Comparison of ENCODE assay signal across 21 mouse cellular contexts in the genomic region with DNA sequence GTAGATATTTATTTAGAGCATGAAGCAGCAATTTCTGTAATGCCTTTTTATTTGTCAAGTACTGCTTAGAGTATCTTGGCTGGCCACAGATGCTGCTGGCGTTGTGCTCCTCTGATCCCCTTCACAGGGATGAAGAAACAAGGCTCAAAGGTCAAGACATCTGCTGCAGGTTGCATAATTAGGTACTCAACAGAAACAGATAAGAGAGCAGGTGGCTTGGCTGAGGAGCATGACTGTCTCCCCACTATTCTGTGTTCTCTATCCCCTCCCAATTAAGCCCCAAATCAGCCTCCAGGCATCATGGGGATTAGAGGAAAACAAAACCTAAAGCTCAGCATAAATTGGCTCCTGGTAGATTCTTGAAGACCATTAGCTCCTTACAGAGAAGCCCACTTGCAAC. TPM values are rescaled to one million over a fixed set of nuclear protein-coding genes. Genes with fewer than 3 reads are reported as not detected.
DNase-seq lines count a peak whose midpoint lies in the region; ATAC-seq and TF ChIP-seq lines count a peak whose summit lies in the region.
"Had no signal": no experiment of that assay in that cellular context is flagged by ENCODE, and none has a peak within 500 bp of the region (broad histone marks: within the 10 kb centered on the region; RNA-seq: fewer than 3 reads in every experiment).

No protein-coding gene starts in this region.

- TF ChIP-seq POLR2A in liver, adult 2 months (IDR thresholded peaks at IDR 0.05; ENCODE audit: extremely low read depth, insufficient read depth, low read length), result no peak

- no peaks in the 10 kb centered on the region for H3K79me2 ChIP-seq in liver, adult 2 months (ENCODE audit: control insufficient read depth, insufficient read depth, low read length)

- TF ChIP-seq CTCF in liver, adult 2 months (IDR thresholded peaks at IDR 0.05; ENCODE audit: low read depth, low read length), result no peak

- H3K9me3 ChIP-seq in forebrain, embryonic 10.5 days, result peaks cover 7% of the 10 kb centered on the region
- H3K9me3 ChIP-seq in forebrain, embryonic 14.5 days (replicated peaks; ENCODE audit: control insufficient read depth, low read length), result no peaks in the 10 kb centered on the region
- H3K9me3 ChIP-seq in liver, embryonic 12.5 days (replicated peaks), result no peaks in the 10 kb centered on the region
- H3K9me3 ChIP-seq in intestine, embryonic 15.5 days, result no peaks in the 10 kb centered on the region
- H3K9me3 ChIP-seq: hindbrain, embryonic 15.5 days had no signal

- peaks cover 28% of the 10 kb centered on the region for H3K4me1 ChIP-seq in forebrain, embryonic 10.5 days
- H3K4me1 ChIP-seq in forebrain, embryonic 14.5 days (ENCODE audit: control insufficient read depth, insufficient read depth, low read length), result no peaks in the 10 kb centered on the region
- H3K4me1 ChIP-seq in liver, adult 2 months (ENCODE audit: control insufficient read depth, insufficient read depth, low read length), result peaks cover 15% of the 10 kb centered on the region
- H3K4me1 ChIP-seq in liver, embryonic 12.5 days, result no peaks in the 10 kb centered on the region
- H3K4me1 ChIP-seq in intestine, embryonic 15.5 days (replicated peaks), result no peaks in the 10 kb centered on the region
- H3K4me1 ChIP-seq: heart, embryonic 13.5 days; hindbrain, embryonic 15.5 days had no signal

- ATAC-seq in forebrain, embryonic 14.5 days, result no peak
- ATAC-seq in liver, embryonic 12.5 days, result no peak
- ATAC-seq in intestine, embryonic 15.5 days, result peak; percentile 58; the same call in 1 of the 2 replicates
- ATAC-seq: activated CD4-positive, CD25-positive, alpha-beta regulatory T cell, adult 4 months; CD4-positive, CD25-positive, alpha-beta regulatory T cell, adult 4 months; Patski had no signal

- DNase-seq in forebrain, embryonic 10.5 days (ENCODE audit: extremely low spot score, low spot score), result peak; percentile 27
- no peak for DNase-seq in forebrain, embryonic 14.5 days (ENCODE audit: low spot score)
- DNase-seq in liver, adult 2 months (ENCODE audit: extremely low read depth, low read depth, low spot score), result peak; percentile 97
- DNase-seq in left cerebral cortex, postnatal 14 days (ENCODE audit: low spot score in 2 of 2), result no peak
- no peak for DNase-seq in adrenal gland, postnatal 25 days
- DNase-seq: adrenal gland, postnatal 36 days; B cell, adult 2 months; cerebellum, adult 11 months; cerebellum, adult 9-10 months; cerebellum, postnatal 25 days; gastrocnemius, postnatal 36 days; heart, adult 11 months; heart, postnatal 36 days; kidney, adult 18-20 months had no signal

- H3K27ac ChIP-seq in forebrain, embryonic 10.5 days, result peak overlapping the region; percentile 17
- H3K27ac ChIP-seq in forebrain, embryonic 14.5 days (ENCODE audit: low read depth, low read length), result no peak overlapping the region
- H3K27ac ChIP-seq in liver, adult 2 months (replicated peaks; ENCODE audit: insufficient read depth, low read depth, low read length), result peak overlapping the region; percentile 98
- no peak overlapping the region for H3K27ac ChIP-seq in liver, embryonic 12.5 days
- H3K27ac ChIP-seq in intestine, embryonic 15.5 days, result no peak overlapping the region
- H3K27ac ChIP-seq: heart, embryonic 13.5 days; hindbrain, embryonic 15.5 days had no signal

- no peaks in the 10 kb centered on the region for H3K36me3 ChIP-seq in forebrain, embryonic 10.5 days (replicated peaks)
- no peaks in the 10 kb centered on the region for H3K36me3 ChIP-seq in forebrain, embryonic 14.5 days (ENCODE audit: control insufficient read depth, insufficient read depth, low read length)
- no peaks in the 10 kb centered on the region for H3K36me3 ChIP-seq in liver, adult 2 months (ENCODE audit: control insufficient read depth, insufficient read depth, low read length)
- H3K36me3 ChIP-seq in liver, embryonic 12.5 days, result no peaks in the 10 kb centered on the region
- no peaks in the 10 kb centered on the region for H3K36me3 ChIP-seq in intestine, embryonic 15.5 days
- H3K36me3 ChIP-seq: heart, embryonic 13.5 days; hindbrain, embryonic 15.5 days had no signal

- no peak overlapping the region for H3K4me2 ChIP-seq in forebrain, embryonic 14.5 days (ENCODE audit: low read length)
- H3K4me2 ChIP-seq in liver, embryonic 12.5 days, result no peak overlapping the region
- H3K4me2 ChIP-seq in intestine, embryonic 15.5 days (replicated peaks), result no peak overlapping the region
- H3K4me2 ChIP-seq: heart, embryonic 13.5 days; hindbrain, embryonic 15.5 days had no signal

- no peaks in the 10 kb centered on the region for H3K27me3 ChIP-seq in forebrain, embryonic 10.5 days (ENCODE audit: poor library complexity, severe bottlenecking)
- no peaks in the 10 kb centered on the region for H3K27me3 ChIP-seq in forebrain, embryonic 14.5 days (replicated peaks; ENCODE audit: control insufficient read depth, insufficient read depth, low read length)
- H3K27me3 ChIP-seq in liver, adult 2 months (ENCODE audit: control insufficient read depth, insufficient read depth, low read length), result no peaks in the 10 kb centered on the region
- H3K27me3 ChIP-seq in liver, embryonic 12.5 days (replicated peaks), result no peaks in the 10 kb centered on the region
- H3K27me3 ChIP-seq in intestine, embryonic 15.5 days (replicated peaks), result no peaks in the 10 kb centered on the region
- H3K27me3 ChIP-seq: heart, embryonic 13.5 days; hindbrain, embryonic 15.5 days; Patski had no signal

- H3K4me3 ChIP-seq in forebrain, embryonic 10.5 days, result no peak overlapping the region
- H3K4me3 ChIP-seq in forebrain, embryonic 14.5 days (ENCODE audit: low read depth, low read length), result no peak overlapping the region
- no peak overlapping the region for H3K4me3 ChIP-seq in liver, adult 2 months (ENCODE audit: insufficient read depth, low read depth, low read length)
- no peak overlapping the region for H3K4me3 ChIP-seq in liver, embryonic 12.5 days
- H3K4me3 ChIP-seq in intestine, embryonic 15.5 days (replicated peaks), result no peak overlapping the region
- H3K4me3 ChIP-seq: heart, embryonic 13.5 days; hindbrain, embryonic 15.5 days had no signal

- intact Hi-C loops in left cerebral cortex, postnatal 14 days (cut with DNase I), result no loop called here

- 5% methylated on average over 1 of the region's 1 CpGs for WGBS in forebrain, embryonic 10.5 days
- 4% methylated on average over 1 of the region's 1 CpGs for WGBS in forebrain, embryonic 14.5 days
- 6% methylated on average over 1 of the region's 1 CpGs for WGBS in liver, adult 2 months
- WGBS in liver, embryonic 12.5 days (ENCODE audit: insufficient replicate concordance), result 39% methylated on average over 1 of the region's 1 CpGs
- WGBS in intestine, embryonic 15.5 days, result 48% methylated on average over 1 of the region's 1 CpGs

- H3K9ac ChIP-seq in forebrain, embryonic 14.5 days (ENCODE audit: low read length), result no peak overlapping the region
- H3K9ac ChIP-seq in liver, adult 2 months (ENCODE audit: low read depth, low read length), result no peak overlapping the region
- H3K9ac ChIP-seq in liver, embryonic 12.5 days, result no peak overlapping the region
- H3K9ac ChIP-seq in intestine, embryonic 15.5 days, result no peak overlapping the region
- H3K9ac ChIP-seq: heart, embryonic 13.5 days; hindbrain, embryonic 15.5 days had no signal

RNA-seq across cellular contexts. Expression of a gene that starts 32.0 kb away (rescaled TPM):
- polyA plus RNA-seq in forebrain, embryonic 10.5 days (2016; fragmentation: Nextera tagmentation; extraction: Ambion mirVana), result 742 and 777 TPM in 2 replicates
- polyA plus RNA-seq in forebrain, embryonic 14.5 days (2014; fragmentation: Nextera tagmentation; extraction: Ambion mirVana), result 384 and 410 TPM in 2 replicates
- 500 and 747 TPM in 2 replicates for total RNA-seq in liver, adult 2 months (2014; rRNA removed)
- polyA plus RNA-seq in liver, adult 2 months (2012; rRNA removed), result 223 and 1,009 TPM in 2 replicates
- polyA plus RNA-seq in liver, embryonic 12.5 days (2016; fragmentation: Nextera tagmentation; extraction: Ambion mirVana), result 12.4 and 14.3 TPM in 2 replicates
- 147 and 148 TPM in 2 replicates for polyA plus RNA-seq in intestine, embryonic 15.5 days (2015; fragmentation: Nextera tagmentation; extraction: Ambion mirVana)
- 100 to 1,000 TPM; 102 to 116 TPM for total RNA-seq in left cerebral cortex, postnatal 14 days (2021)
- total RNA-seq in adrenal gland, postnatal 25 days (2021), result 2.6 and 5.9 TPM in 2 replicates
- polyA plus RNA-seq: activated CD4-positive, CD25-positive, alpha-beta regulatory T cell, adult 4 months; CD4-positive, CD25-positive, alpha-beta regulatory T cell, adult 4 months had no signal

Comparison
In these comparisons a context has a peak if more than half of its experiments do, and no peak if none do; other contexts are left out.
1. DNase-seq: peak in forebrain, embryonic 10.5 days (single experiment) and liver, adult 2 months (single experiment); none in forebrain, embryonic 14.5 days (single experiment), left cerebral cortex, postnatal 14 days (0 of 2) and adrenal gland, postnatal 25 days (single experiment).
2. H3K27ac ChIP-seq: peak in forebrain, embryonic 10.5 days (single experiment) and liver, adult 2 months (single experiment); none in forebrain, embryonic 14.5 days (single experiment), liver, embryonic 12.5 days (single experiment) and intestine, embryonic 15.5 days (single experiment).